Mouse (Mus musculus) testis, adult 2 months (tissue): ENCODE results near the gene Slc30a4.

Source experiments
- CTCF ChIP-seq: fragments of 200-500 bp; IDR thresholded peaks from 2 replicates; pipeline ENCODE4 v1.5.1; 2012; ENCODE audit warnings: low read depth, mild to moderate bottlenecking, inconsistent platforms, low read length, moderate library complexity; ENCODE audit not compliant: control insufficient read depth, insufficient read depth, insufficient replicate concordance
- POLR2A ChIP-seq: fragments of 200-500 bp; IDR thresholded peaks from 2 replicates; pipeline ENCODE4 v1.6.1; 2012; ENCODE audit warnings: low read depth, mild to moderate bottlenecking, inconsistent platforms, low read length, moderate library complexity; ENCODE audit not compliant: control insufficient read depth

DNA sequence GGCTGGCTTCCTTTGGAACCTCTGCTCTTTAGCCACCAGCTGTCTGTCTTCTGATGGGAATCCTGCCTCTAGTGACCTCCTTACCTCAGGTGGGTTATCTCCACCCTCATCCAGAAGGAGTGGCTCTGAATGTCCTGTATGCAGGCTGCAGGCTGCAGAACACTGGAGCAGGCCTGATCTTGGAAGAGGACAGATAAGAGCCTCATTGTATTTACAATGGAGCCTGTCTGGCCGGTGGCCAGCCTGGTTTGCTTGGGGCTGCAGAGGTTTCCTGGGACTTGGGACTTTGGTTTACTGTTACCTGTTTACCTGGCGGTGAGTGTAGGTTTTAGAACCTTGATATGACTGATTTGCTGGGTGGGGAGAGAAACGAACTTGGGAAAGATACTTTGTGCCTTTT, 5.6 kb upstream of the Slc30a4 start:
- TF ChIP-seq POLR2A (no peak), CTCF (no peak)
